Mouse (Mus musculus) midbrain, embryonic 14.5 days (tissue): Measurements from ENCODE around the gene Adtrp. TPM values are rescaled to one million over a fixed set of nuclear protein-coding genes. Genes with fewer than 3 reads are reported as not detected.

Experiments
- ATAC-seq: fragments of 200-750 bp; cut with Nextera tagmentation; 2 replicates; pipeline ENCODE4 v1.8.0; 2017; ENCODE audit warnings: moderate number of reproducible peaks, moderate library complexity; ENCODE audit not compliant: low FRiP score, low TSS enrichment
- DNase-seq: peaks from one replicate; pipeline ENCODE4 v3.0.0-alpha.2; 2015
- H3K27ac ChIP-seq: fragments of 300-500 bp; sonication (generic); replicated peaks from 2 replicates; pipeline ENCODE4 v1.5.1; 2014; ENCODE audit warnings: mild to moderate bottlenecking, low read depth, low read length, moderate library complexity
- H3K27me3 ChIP-seq: fragments of 300-500 bp; sonication (generic); 2 replicates; pipeline ENCODE4 v1.6.1; 2014; ENCODE audit warnings: low read length, control low read depth, mixed read lengths; ENCODE audit not compliant: control insufficient read depth, insufficient read depth
- H3K36me3 ChIP-seq: fragments of 300-500 bp; sonication (generic); 2 replicates; pipeline ENCODE4 v1.6.1; 2014; ENCODE audit warnings: low read length, control low read depth; ENCODE audit not compliant: control insufficient read depth, insufficient read depth
- H3K4me1 ChIP-seq: fragments of 300-500 bp; sonication (generic); 2 replicates; pipeline ENCODE4 v1.6.1; 2014; ENCODE audit warnings: mild to moderate bottlenecking, antibody characterized with exemption, low read length, control low read depth; ENCODE audit not compliant: control insufficient read depth, insufficient read depth
- H3K4me2 ChIP-seq: fragments of 300-500 bp; sonication (generic); 2 replicates; pipeline ENCODE4 v1.6.1; 2014; ENCODE audit warnings: mild to moderate bottlenecking, low read length, moderate library complexity
- H3K4me3 ChIP-seq: fragments of 300-500 bp; sonication (generic); replicated peaks from 2 replicates; pipeline ENCODE4 v1.5.1; 2014; ENCODE audit warnings: low read depth, low read length
- H3K9ac ChIP-seq: fragments of 300-500 bp; sonication (generic); replicated peaks from 2 replicates; pipeline ENCODE4 v1.6.1; 2014; ENCODE audit warnings: mild to moderate bottlenecking, low read length, moderate library complexity
- H3K9me3 ChIP-seq: fragments of 300-500 bp; sonication (generic); 2 replicates; pipeline ENCODE4 v1.6.1; 2016; ENCODE audit warnings: low read length, control low read depth, mixed read lengths; ENCODE audit not compliant: control insufficient read depth
- WGBS: fragments of 180-500 bp; shearing (Covaris S2); extraction: QIAGEN DNeasy Blood & Tissue Kit; methylation state at CpG from one replicate; pipeline ENCODE4 v1.1.7; 2014; 5-methylcytosine and 5-hydroxymethylcytosine counted together
- polyA plus RNA-seq: library from polyadenylated mRNA; unstranded; fragments of >200 nt; fragmentation: Nextera tagmentation; extraction: Ambion mirVana; gene quantifications from 2 replicates; pipeline ENCODE4 v1.2.1, GENCODE M21; 2014

Gene Adtrp
- polyA plus RNA-seq, result not detected in 2 replicates

- Histone ChIP-seq H3K9me3 (no peaks in the 10 kb centered on the region), H3K36me3 (no peaks in the 10 kb centered on the region), H3K9ac (no peak within 1 kb of the TSS), H3K27me3 (no peaks in the 10 kb centered on the region), H3K27ac (no peak within 1 kb of the TSS), H3K4me3 (no peak within 1 kb of the TSS), H3K4me1 (no peaks in the 10 kb centered on the region), H3K4me2 (no peak within 1 kb of the TSS)
- DNase-seq, result no peak
- WGBS, result 89% methylated on average over 11 of the region's 11 CpGs
- ATAC-seq, result no peak
Measured at GRCm38 (mm10) chr13:41847516-41848126, at the start of gene Adtrp. Gene Adtrp, minus strand, starts transcription at chr13:41847684.

GRCm38 (mm10) chr13:41892016-41892415, 44.5 kb upstream of the Adtrp start:
- WGBS, result 98% methylated on average over 12 of the region's 12 CpGs
- H3K27me3 ChIP-seq, result no peaks in the 10 kb centered on the region
- no peak for ATAC-seq

DNA sequence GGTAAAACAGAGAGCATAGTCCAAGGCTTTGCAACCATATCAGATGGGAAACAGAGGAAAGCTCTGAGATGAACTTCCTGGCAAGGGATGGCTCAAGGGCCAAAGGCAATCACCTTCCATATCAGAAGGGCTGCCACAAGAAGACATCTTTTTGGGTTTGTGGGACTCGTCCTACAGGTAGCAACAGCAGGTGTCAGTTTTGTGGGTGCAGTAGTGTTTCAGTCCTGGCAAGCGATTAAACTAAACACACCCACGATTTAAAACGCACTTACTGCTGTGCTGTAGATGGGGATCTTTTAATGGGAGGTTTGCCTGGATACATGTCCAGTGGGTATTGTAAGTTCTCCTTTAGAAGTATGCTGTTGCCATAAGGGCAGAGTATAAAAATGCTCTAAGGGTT, 43.1 kb upstream of the Adtrp start:
- no peak for DNase-seq
- no peaks in the 10 kb centered on the region for H3K36me3 ChIP-seq
- no peak overlapping the region for H3K4me3 ChIP-seq
- no peak overlapping the region for H3K4me2 ChIP-seq
- no peak overlapping the region for H3K9ac ChIP-seq
- no peak overlapping the region for H3K27ac ChIP-seq
- WGBS, result 89% methylated on average over 4 of the region's 4 CpGs
- H3K27me3 ChIP-seq, result no peaks in the 10 kb centered on the region
- no peaks in the 10 kb centered on the region for H3K4me1 ChIP-seq
- no peak for ATAC-seq
- H3K9me3 ChIP-seq, result no peaks in the 10 kb centered on the region

More at GRCm38 (mm10) chr13:41892016-41892415, 44.5 kb upstream of the Adtrp start:
- Histone ChIP-seq H3K4me3 (no peak overlapping the region), H3K36me3 (no peaks in the 10 kb centered on the region), H3K9ac (no peak overlapping the region), H3K27ac (no peak overlapping the region), H3K4me2 (no peak overlapping the region), H3K9me3 (no peaks in the 10 kb centered on the region), H3K4me1 (no peaks in the 10 kb centered on the region)
- no peak for DNase-seq

DNA sequence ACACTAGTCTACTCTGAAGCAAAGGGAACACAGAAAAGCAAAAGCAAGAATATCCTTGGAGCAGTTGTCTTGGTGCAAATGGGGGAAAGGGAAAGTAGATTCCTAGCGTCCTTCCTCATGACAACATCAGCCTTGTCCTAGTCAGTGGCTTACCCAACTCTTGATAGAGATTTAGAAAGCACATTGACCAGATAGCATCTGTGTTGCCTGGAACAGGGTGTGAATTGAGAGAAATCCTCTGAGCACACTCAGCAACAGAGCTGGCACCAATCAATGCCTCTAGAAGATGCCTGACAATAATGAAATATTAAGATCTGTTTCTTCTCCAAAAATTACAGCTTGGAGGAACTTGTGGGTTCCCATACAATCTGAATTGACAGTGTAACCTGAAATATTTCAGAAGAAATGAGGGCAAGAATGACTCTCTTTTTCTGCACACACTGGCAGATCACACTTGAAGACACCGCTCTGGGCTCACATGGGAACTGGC, 42.7 kb upstream of the Adtrp start:
- Histone ChIP-seq H3K27ac (no peak overlapping the region), H3K36me3 (no peaks in the 10 kb centered on the region), H3K4me2 (no peak overlapping the region), H3K27me3 (no peaks in the 10 kb centered on the region), H3K4me3 (no peak overlapping the region), H3K9me3 (no peaks in the 10 kb centered on the region), H3K4me1 (no peaks in the 10 kb centered on the region), H3K9ac (no peak overlapping the region)
- DNase-seq (no peak), ATAC-seq (no peak)
- 87% methylated on average over 2 of the region's 2 CpGs for WGBS

- H3K9me3 ChIP-seq, result no peaks in the 10 kb centered on the region
- H3K4me2 ChIP-seq, result no peak overlapping the region
- no peaks in the 10 kb centered on the region for H3K27me3 ChIP-seq
- 87% methylated on average over 2 of the region's 2 CpGs for WGBS
- DNase-seq, result no peak
- no peak overlapping the region for H3K27ac ChIP-seq
- no peaks in the 10 kb centered on the region for H3K4me1 ChIP-seq
- ATAC-seq, result no peak
- no peaks in the 10 kb centered on the region for H3K36me3 ChIP-seq
- no peak overlapping the region for H3K4me3 ChIP-seq
- no peak overlapping the region for H3K9ac ChIP-seq
Measured at GRCm38 (mm10) chr13:41888644-41889043, 41.2 kb upstream of the Adtrp start.

DNA sequence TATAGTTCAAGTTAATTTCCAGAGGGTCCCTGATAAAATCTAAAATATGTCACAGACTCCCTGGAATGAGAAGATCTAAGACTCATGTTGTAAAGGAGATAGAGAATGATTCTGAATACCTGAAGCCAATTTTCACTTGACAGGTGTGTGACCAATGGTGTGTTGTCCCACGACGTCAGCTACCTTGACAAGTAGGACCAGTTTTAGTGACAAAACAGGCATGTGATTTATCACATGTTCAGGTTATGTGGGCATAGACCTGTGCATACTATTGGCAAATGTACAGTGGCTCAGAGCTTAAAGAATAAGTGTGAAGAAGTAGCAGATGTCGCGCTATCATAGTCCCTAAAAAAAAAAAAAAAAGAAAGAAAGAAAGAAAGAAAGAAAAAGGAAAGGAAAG, 38.6 kb upstream of the Adtrp start:
- WGBS, result 97% methylated on average over 4 of the region's 4 CpGs
- no peak overlapping the region for H3K4me3 ChIP-seq
- H3K27ac ChIP-seq, result no peak overlapping the region
- DNase-seq (no peak), ATAC-seq (no peak)
- H3K9me3 ChIP-seq, result no peaks in the 10 kb centered on the region
- no peak overlapping the region for H3K9ac ChIP-seq
- H3K27me3 ChIP-seq, result no peaks in the 10 kb centered on the region
- H3K36me3 ChIP-seq, result no peaks in the 10 kb centered on the region
- no peak overlapping the region for H3K4me2 ChIP-seq
- no peaks in the 10 kb centered on the region for H3K4me1 ChIP-seq

GRCm38 (mm10) chr13:41883665-41884291, 36.3 kb upstream of the Adtrp start:
- WGBS, result 77% methylated on average over 4 of the region's 4 CpGs
- H3K4me1 ChIP-seq, result no peaks in the 10 kb centered on the region
- no peak overlapping the region for H3K4me2 ChIP-seq
- no peak overlapping the region for H3K27ac ChIP-seq
- H3K9me3 ChIP-seq, result no peaks in the 10 kb centered on the region
- no peaks in the 10 kb centered on the region for H3K36me3 ChIP-seq
- H3K4me3 ChIP-seq, result no peak overlapping the region
- ATAC-seq (no peak), DNase-seq (no peak)
- no peaks in the 10 kb centered on the region for H3K27me3 ChIP-seq
- no peak overlapping the region for H3K9ac ChIP-seq

DNA sequence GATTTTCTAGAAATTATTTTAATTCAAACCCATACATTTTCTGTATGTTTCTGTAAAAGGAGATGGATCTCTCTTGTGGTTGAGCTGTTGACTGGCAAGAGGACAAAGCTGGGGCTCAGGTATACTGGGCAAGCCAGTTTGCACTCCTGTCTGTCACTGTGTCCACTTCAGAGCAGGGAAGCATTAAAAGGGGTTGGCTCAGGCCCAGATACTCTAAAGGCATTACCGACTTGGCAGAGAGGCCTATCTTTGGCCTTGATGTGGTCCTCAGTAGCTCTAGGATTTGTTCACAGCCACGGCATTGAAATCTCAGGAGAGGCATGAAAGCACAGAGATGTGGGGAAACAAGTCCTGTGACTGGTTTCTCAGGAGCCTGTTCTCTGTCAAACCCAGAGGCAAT, 33.7 kb upstream of the Adtrp start:
- Histone ChIP-seq H3K4me3 (no peak overlapping the region), H3K9ac (no peak overlapping the region), H3K9me3 (no peaks in the 10 kb centered on the region), H3K4me1 (no peaks in the 10 kb centered on the region), H3K4me2 (no peak overlapping the region), H3K36me3 (no peaks in the 10 kb centered on the region), H3K27ac (no peak overlapping the region), H3K27me3 (no peaks in the 10 kb centered on the region)
- WGBS, result 83% methylated on average over 2 of the region's 2 CpGs
- ATAC-seq (no peak), DNase-seq (no peak)

DNA sequence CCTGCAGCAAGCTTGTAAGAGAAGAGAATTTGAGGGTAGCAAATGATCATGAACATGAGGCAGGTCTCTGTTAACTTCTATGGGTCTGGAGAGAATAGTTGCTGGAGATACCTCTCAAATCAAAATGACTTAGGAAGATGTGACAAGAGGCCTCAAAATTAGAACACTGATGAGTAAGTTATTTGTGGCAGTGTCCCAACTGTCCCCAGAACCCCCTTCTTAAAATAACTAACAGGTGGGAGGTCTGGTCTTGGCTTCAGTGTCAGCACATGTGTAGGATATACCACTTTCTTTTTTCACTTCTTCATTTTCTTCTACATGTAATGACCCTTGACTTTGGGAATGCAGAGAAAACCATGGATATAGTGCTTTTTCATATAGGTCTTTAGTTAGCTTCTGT, 33.0 kb upstream of the Adtrp start:
- ATAC-seq, result no peak
- Histone ChIP-seq H3K9me3 (no peaks in the 10 kb centered on the region), H3K4me2 (no peak overlapping the region)

More for the DNA sequence above, 33.0 kb upstream of the Adtrp start:
- no peak for DNase-seq
- no peak overlapping the region for H3K4me3 ChIP-seq
- H3K27ac ChIP-seq, result no peak overlapping the region
- H3K9ac ChIP-seq, result no peak overlapping the region
- H3K27me3 ChIP-seq, result no peaks in the 10 kb centered on the region
- H3K4me1 ChIP-seq, result no peaks in the 10 kb centered on the region
- H3K36me3 ChIP-seq, result no peaks in the 10 kb centered on the region
